Mouse (Mus musculus): ENCODE data around the gene Uvrag. TPM values are rescaled to one million over a fixed set of nuclear protein-coding genes. Genes with fewer than 3 reads are reported as not detected.
"Not testable (repeated sequence)": the region's sequence is repeated elsewhere in the genome, so short reads cannot be mapped to it uniquely, and the experiment has no call there.

Gene Uvrag
- total and polyA plus RNA-seq, 3 experiments = 13.1 to 29.9 (median 23.3) TPM

DNA sequence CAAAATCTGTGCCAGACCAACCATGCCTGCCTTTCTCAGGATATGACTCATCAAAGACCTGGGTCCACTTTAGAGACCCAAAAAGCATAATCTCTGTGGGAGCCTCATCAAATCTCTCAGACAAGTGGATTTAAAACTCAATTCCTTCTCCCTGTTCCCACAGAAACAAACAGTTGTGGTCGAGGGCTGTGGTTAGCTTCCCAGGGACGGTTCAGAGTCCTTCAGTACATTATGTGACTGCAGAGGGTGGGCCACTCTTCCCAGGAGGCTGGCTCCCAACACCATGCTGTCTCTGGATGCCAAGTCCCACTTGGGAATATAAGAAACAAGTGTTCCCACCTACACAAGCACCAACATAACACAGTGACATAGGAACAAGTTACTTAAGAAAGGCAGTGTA, 75.0 kb downstream of the Uvrag start:
- Histone ChIP-seq H3K4me1 (ENCODE audit: insufficient read depth, low read depth, low read length) (no peaks in the 10 kb centered on the region), H3K36me3 (replicated peaks) (peaks cover 56% of the 10 kb centered on the region), H3K27me3 (ENCODE audit: insufficient read depth, low read length) (no peaks in the 10 kb centered on the region), H3K4me3 (ENCODE audit: low read depth, low read length) (no peak overlapping the region), H3K9me3 (replicated peaks) (no peaks in the 10 kb centered on the region)
- DNase-seq (ENCODE audit: low spot score) = no peak
- no peak for TF ChIP-seq CTCF (IDR thresholded peaks at IDR 0.05; ENCODE audit: low read depth, low read length)
- no peak for TF ChIP-seq POLR2AphosphoS5 (IDR thresholded peaks at IDR 0.05; ENCODE audit: insufficient replicate concordance, low read depth, low read length)
- no peak for TF ChIP-seq TAL1 (conservative IDR thresholded peaks at IDR 0.05; ENCODE audit: low read depth, low read length)
- TF ChIP-seq GATA1 (IDR thresholded peaks at IDR 0.05; ENCODE audit: borderline replicate concordance, low read length) = no peak
- no peak for TF ChIP-seq GATA2 (IDR thresholded peaks at IDR 0.05; ENCODE audit: borderline replicate concordance, low read depth, low read length)
- no peak for ATAC-seq (ENCODE audit: extremely low read depth, insufficient number of reproducible peaks, low FRiP score, poor library complexity, severe bottlenecking)

GRCm38 (mm10) chr7:99065391-99065831, 75.5 kb downstream of the Uvrag start:
- Histone ChIP-seq H3K27me3 (ENCODE audit: insufficient read depth, low read length) (no peaks in the 10 kb centered on the region), H3K9me3 (replicated peaks) (no peaks in the 10 kb centered on the region), H3K4me1 (ENCODE audit: insufficient read depth, low read depth, low read length) (no peaks in the 10 kb centered on the region), H3K4me3 (ENCODE audit: low read depth, low read length) (no peak overlapping the region), H3K36me3 (replicated peaks) (peaks cover 61% of the 10 kb centered on the region)
- TF ChIP-seq GATA1 (IDR thresholded peaks at IDR 0.05; ENCODE audit: borderline replicate concordance, low read length) = no peak
- TF ChIP-seq TAL1 (conservative IDR thresholded peaks at IDR 0.05; ENCODE audit: low read depth, low read length) = no peak
- no peak for TF ChIP-seq POLR2AphosphoS5 (IDR thresholded peaks at IDR 0.05; ENCODE audit: insufficient replicate concordance, low read depth, low read length)
- TF ChIP-seq GATA2 (IDR thresholded peaks at IDR 0.05; ENCODE audit: borderline replicate concordance, low read depth, low read length) = no peak
- no peak for TF ChIP-seq CTCF (IDR thresholded peaks at IDR 0.05; ENCODE audit: low read depth, low read length)
- no peak for ATAC-seq (ENCODE audit: extremely low read depth, insufficient number of reproducible peaks, low FRiP score, poor library complexity, severe bottlenecking)
- DNase-seq (ENCODE audit: low spot score) = no peak

DNA sequence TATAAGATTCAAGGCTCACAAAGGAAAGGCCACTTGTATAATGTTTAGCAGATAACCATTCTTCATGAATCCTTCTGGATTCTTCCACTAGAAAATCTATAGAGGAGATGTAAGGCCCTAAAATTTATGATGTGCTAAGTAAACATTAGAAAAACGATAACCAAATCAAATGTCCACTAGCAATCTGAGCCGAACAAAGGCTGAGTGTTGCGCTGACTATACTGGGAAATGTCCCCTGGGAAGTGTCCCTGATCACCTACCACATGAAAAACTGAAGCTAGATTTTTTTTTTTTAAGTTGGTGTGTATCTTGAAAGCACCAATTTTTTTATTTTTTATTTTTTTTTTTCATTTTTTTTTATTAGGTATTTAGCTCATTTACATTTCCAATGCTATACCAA, 76.1 kb downstream of the Uvrag start:
- H3K36me3 ChIP-seq (replicated peaks) = peaks cover 62% of the 10 kb centered on the region
- no peaks in the 10 kb centered on the region for H3K4me1 ChIP-seq (ENCODE audit: insufficient read depth, low read depth, low read length)
- ATAC-seq (ENCODE audit: extremely low read depth, insufficient number of reproducible peaks, low FRiP score, poor library complexity, severe bottlenecking) (no peak), DNase-seq (ENCODE audit: low spot score) (no peak)
- no peaks in the 10 kb centered on the region for H3K27me3 ChIP-seq (ENCODE audit: insufficient read depth, low read length)
- H3K4me3 ChIP-seq (ENCODE audit: low read depth, low read length) = no peak overlapping the region
- TF ChIP-seq CTCF (IDR thresholded peaks at IDR 0.05; ENCODE audit: low read depth, low read length) (no peak), TAL1 (conservative IDR thresholded peaks at IDR 0.05; ENCODE audit: low read depth, low read length) (no peak), GATA1 (IDR thresholded peaks at IDR 0.05; ENCODE audit: borderline replicate concordance, low read length) (no peak), POLR2AphosphoS5 (IDR thresholded peaks at IDR 0.05; ENCODE audit: insufficient replicate concordance, low read depth, low read length) (no peak), GATA2 (IDR thresholded peaks at IDR 0.05; ENCODE audit: borderline replicate concordance, low read depth, low read length) (no peak)
- no peaks in the 10 kb centered on the region for H3K9me3 ChIP-seq (replicated peaks)

DNA sequence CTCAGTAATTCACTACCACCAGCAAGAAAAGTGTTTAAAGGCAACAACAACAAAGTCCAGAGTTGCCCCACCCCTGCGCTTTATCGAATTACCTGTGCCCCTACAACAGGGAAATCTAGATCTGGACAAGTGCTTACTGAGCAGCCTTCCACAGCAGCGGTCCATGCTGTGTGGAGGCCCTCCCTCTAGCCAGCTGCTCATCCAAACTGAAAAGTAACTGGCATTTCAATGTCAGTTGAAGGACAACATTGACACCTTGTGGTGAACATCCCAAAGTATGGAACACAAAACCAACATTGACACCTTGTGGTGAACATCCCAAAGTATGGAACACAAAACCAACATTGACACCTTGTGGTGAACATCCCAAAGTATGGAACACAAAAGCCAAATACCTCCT, 78.7 kb downstream of the Uvrag start:
- not testable (repeated sequence) for H3K9me3 ChIP-seq (replicated peaks); H3K4me3 ChIP-seq (ENCODE audit: low read depth, low read length); H3K4me1 ChIP-seq (ENCODE audit: insufficient read depth, low read depth, low read length); DNase-seq (ENCODE audit: low spot score); ATAC-seq (ENCODE audit: extremely low read depth, insufficient number of reproducible peaks, low FRiP score, poor library complexity, severe bottlenecking); H3K27me3 ChIP-seq (ENCODE audit: insufficient read depth, low read length)
- H3K36me3 ChIP-seq (replicated peaks) = peaks cover 57% of the 10 kb centered on the region

DNA sequence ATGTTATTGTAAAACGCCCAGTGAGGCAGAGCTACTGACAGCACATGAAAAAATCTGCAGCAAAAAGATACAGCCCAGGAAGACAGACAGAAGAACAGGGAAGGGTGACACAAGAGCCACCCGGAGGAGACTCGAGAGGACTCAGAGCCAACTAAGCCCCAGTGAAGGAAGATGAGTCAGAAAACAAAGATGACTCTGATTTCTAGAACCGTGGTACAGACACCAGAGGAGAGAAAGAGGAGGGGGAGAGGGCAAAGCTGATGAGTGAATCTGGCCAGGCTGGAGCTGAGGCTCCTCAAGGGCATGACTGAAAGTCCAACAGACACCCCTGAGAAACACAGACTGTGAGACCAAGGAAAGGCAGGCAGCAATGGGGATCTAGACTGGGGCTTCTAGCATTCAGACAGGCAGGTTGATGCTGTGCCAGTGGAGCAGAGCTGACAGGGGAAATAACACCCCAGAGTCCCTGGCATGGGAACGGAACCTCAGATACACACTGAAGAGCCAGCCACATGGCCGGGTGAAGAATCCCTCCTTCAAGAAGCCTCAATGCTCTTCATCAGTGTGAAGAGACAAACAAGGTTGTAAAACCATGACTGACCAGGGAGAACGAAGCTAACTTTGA, 79.8 kb downstream of the Uvrag start:
- TF ChIP-seq TAL1 (conservative IDR thresholded peaks at IDR 0.05; ENCODE audit: low read depth, low read length) = no peak
- Histone ChIP-seq H3K9me3 (replicated peaks) (no peaks in the 10 kb centered on the region), H3K4me3 (ENCODE audit: low read depth, low read length) (no peak overlapping the region), H3K36me3 (replicated peaks) (peaks cover 60% of the 10 kb centered on the region), H3K27me3 (ENCODE audit: insufficient read depth, low read length) (no peaks in the 10 kb centered on the region), H3K4me1 (ENCODE audit: insufficient read depth, low read depth, low read length) (no peaks in the 10 kb centered on the region)
- no peak for ATAC-seq (ENCODE audit: extremely low read depth, insufficient number of reproducible peaks, low FRiP score, poor library complexity, severe bottlenecking)
- DNase-seq (ENCODE audit: low spot score) = no peak

GRCm38 (mm10) chr7:99060476-99060875, 80.5 kb downstream of the Uvrag start:
- Histone ChIP-seq H3K4me3 (ENCODE audit: low read depth, low read length) (no peak overlapping the region), H3K27me3 (ENCODE audit: insufficient read depth, low read length) (no peaks in the 10 kb centered on the region), H3K4me1 (ENCODE audit: insufficient read depth, low read depth, low read length) (no peaks in the 10 kb centered on the region), H3K9me3 (replicated peaks) (no peaks in the 10 kb centered on the region), H3K36me3 (replicated peaks) (peaks cover 55% of the 10 kb centered on the region)
- no peak for ATAC-seq (ENCODE audit: extremely low read depth, insufficient number of reproducible peaks, low FRiP score, poor library complexity, severe bottlenecking)
- TF ChIP-seq GATA1 (IDR thresholded peaks at IDR 0.05; ENCODE audit: borderline replicate concordance, low read length) (no peak), POLR2AphosphoS5 (IDR thresholded peaks at IDR 0.05; ENCODE audit: insufficient replicate concordance, low read depth, low read length) (no peak), CTCF (IDR thresholded peaks at IDR 0.05; ENCODE audit: low read depth, low read length) (no peak), GATA2 (IDR thresholded peaks at IDR 0.05; ENCODE audit: borderline replicate concordance, low read depth, low read length) (no peak), TAL1 (conservative IDR thresholded peaks at IDR 0.05; ENCODE audit: low read depth, low read length) (no peak)
- no peak for DNase-seq (ENCODE audit: low spot score)

- H3K36me3 ChIP-seq (replicated peaks) = peaks cover 56% of the 10 kb centered on the region
- no peaks in the 10 kb centered on the region for H3K4me1 ChIP-seq (ENCODE audit: insufficient read depth, low read depth, low read length)
- no peaks in the 10 kb centered on the region for H3K27me3 ChIP-seq (ENCODE audit: insufficient read depth, low read length)
- H3K4me3 ChIP-seq (ENCODE audit: low read depth, low read length) = no peak overlapping the region
- TF ChIP-seq GATA2 (IDR thresholded peaks at IDR 0.05; ENCODE audit: borderline replicate concordance, low read depth, low read length) = no peak
- TF ChIP-seq GATA1 (IDR thresholded peaks at IDR 0.05; ENCODE audit: borderline replicate concordance, low read length) = no peak
- TF ChIP-seq POLR2AphosphoS5 (IDR thresholded peaks at IDR 0.05; ENCODE audit: insufficient replicate concordance, low read depth, low read length) = no peak
- no peak for TF ChIP-seq CTCF (IDR thresholded peaks at IDR 0.05; ENCODE audit: low read depth, low read length)
- ATAC-seq (ENCODE audit: extremely low read depth, insufficient number of reproducible peaks, low FRiP score, poor library complexity, severe bottlenecking) = no peak
- H3K9me3 ChIP-seq (replicated peaks) = no peaks in the 10 kb centered on the region
- no peak for DNase-seq (ENCODE audit: low spot score)
Measured at GRCm38 (mm10) chr7:99059934-99060333, 81.0 kb downstream of the Uvrag start.

Measured in G1E (cell line).